Mouse (Mus musculus) testis, postnatal 14 days (tissue): Measurements from ENCODE around the gene Rps26.
"Not testable (repeated sequence)": the region's sequence is repeated elsewhere in the genome, so short reads cannot be mapped to it uniquely, and the experiment has no call there.

Source experiments
- DNase-seq: peaks from one replicate; pipeline ENCODE4 v3.0.0; 2021; ENCODE audit warnings: low spot score

The Rps26 gene

GRCm38 (mm10) chr10:128641871-128642270, 15.3 kb upstream of the Rps26 start:
- DNase-seq, result no peak

- DNase-seq, result no peak
Observed at GRCm38 (mm10) chr10:128640891-128641290, 14.3 kb upstream of the Rps26 start.

GRCm38 (mm10) chr10:128639999-128640398, 13.5 kb upstream of the Rps26 start:
- no peak for DNase-seq

GRCm38 (mm10) chr10:128637011-128637410, 10.5 kb upstream of the Rps26 start:
- no peak for DNase-seq

GRCm38 (mm10) chr10:128636561-128636960, 10.0 kb upstream of the Rps26 start:
- DNase-seq, result no peak

GRCm38 (mm10) chr10:128635697-128636096, 9.2 kb upstream of the Rps26 start:
- DNase-seq, result no peak

GRCm38 (mm10) chr10:128631571-128631970, 5.0 kb upstream of the Rps26 start:
- DNase-seq, result no peak

- DNase-seq, result not testable (repeated sequence)
Observed at GRCm38 (mm10) chr10:128630306-128630705, 3.8 kb upstream of the Rps26 start.

- DNase-seq, result no peak
Observed at GRCm38 (mm10) chr10:128629746-128630145, 3.2 kb upstream of the Rps26 start.

- DNase-seq, result no peak
Observed at GRCm38 (mm10) chr10:128627398-128628317, 1.1 kb upstream of the Rps26 start.

GRCm38 (mm10) chr10:128625287-128625894, 1.2 kb downstream of the Rps26 start:
- DNase-seq, result no peak

GRCm38 (mm10) chr10:128623106-128623613, 3.4 kb downstream of the Rps26 start:
- not testable (repeated sequence) for DNase-seq

- DNase-seq, result no peak
Observed at GRCm38 (mm10) chr10:128622702-128623101, 3.8 kb downstream of the Rps26 start.

GRCm38 (mm10) chr10:128621986-128622520, 4.5 kb downstream of the Rps26 start:
- no peak for DNase-seq

GRCm38 (mm10) chr10:128620241-128620640, 6.3 kb downstream of the Rps26 start:
- DNase-seq, result no peak

GRCm38 (mm10) chr10:128619148-128619547, 7.4 kb downstream of the Rps26 start:
- DNase-seq, result not testable (repeated sequence)

GRCm38 (mm10) chr10:128618570-128618969, 8.0 kb downstream of the Rps26 start:
- no peak for DNase-seq

- DNase-seq, result not testable (repeated sequence)
Observed at GRCm38 (mm10) chr10:128615798-128616448, 10.6 kb downstream of the Rps26 start.

GRCm38 (mm10) chr10:128614934-128615333, 11.6 kb downstream of the Rps26 start:
- DNase-seq, result no peak

GRCm38 (mm10) chr10:128613820-128614219, 12.7 kb downstream of the Rps26 start:
- DNase-seq, result not testable (repeated sequence)

GRCm38 (mm10) chr10:128613154-128613440, 13.4 kb downstream of the Rps26 start:
- DNase-seq, result no peak

- peak; percentile 65 for DNase-seq
Observed at GRCm38 (mm10) chr10:128612433-128613153, 14.0 kb downstream of the Rps26 start.
